Mouse (Mus musculus) C2C12 (cell line): Measurements from ENCODE around the gene Gm15114.
"Not testable (repeated sequence)": the region's sequence is repeated elsewhere in the genome, so short reads cannot be mapped to it uniquely, and the experiment has no call there.

ENCODE experiments used
- CEBPB ChIP-seq: IDR thresholded peaks from one replicate; pipeline ENCODE4 v1.6.1; 2011; ENCODE audit warnings: low read depth, mild to moderate bottlenecking, control low read depth, moderate library complexity
- CTCF ChIP-seq: IDR thresholded peaks from one replicate; pipeline ENCODE4 v1.5.1; 2011; ENCODE audit not compliant: control insufficient read depth, insufficient read depth, insufficient read length
- FOSL1 ChIP-seq: IDR thresholded peaks from one replicate; pipeline ENCODE4 v1.8.0; 2011; ENCODE audit warnings: mild to moderate bottlenecking, low read length; ENCODE audit not compliant: poor library complexity, insufficient read depth, severe bottlenecking
- MAX ChIP-seq: IDR thresholded peaks from one replicate; pipeline ENCODE4 v1.6.1; 2011; ENCODE audit warnings: mild to moderate bottlenecking, control low read depth
- MYOD1 ChIP-seq: IDR thresholded peaks from one replicate; pipeline ENCODE4 v1.6.1; 2011; ENCODE audit warnings: low read depth; ENCODE audit not compliant: control insufficient read depth, insufficient read length
- MYOG ChIP-seq: IDR thresholded peaks from one replicate; pipeline ENCODE4 v1.6.1; 2011; ENCODE audit not compliant: control insufficient read depth, insufficient read length; ENCODE audit errors: extremely low read depth
- USF1 ChIP-seq: IDR thresholded peaks from one replicate; pipeline ENCODE4 v1.6.1; 2011; ENCODE audit warnings: low read depth, mild to moderate bottlenecking, control low read depth, moderate library complexity

DNA sequence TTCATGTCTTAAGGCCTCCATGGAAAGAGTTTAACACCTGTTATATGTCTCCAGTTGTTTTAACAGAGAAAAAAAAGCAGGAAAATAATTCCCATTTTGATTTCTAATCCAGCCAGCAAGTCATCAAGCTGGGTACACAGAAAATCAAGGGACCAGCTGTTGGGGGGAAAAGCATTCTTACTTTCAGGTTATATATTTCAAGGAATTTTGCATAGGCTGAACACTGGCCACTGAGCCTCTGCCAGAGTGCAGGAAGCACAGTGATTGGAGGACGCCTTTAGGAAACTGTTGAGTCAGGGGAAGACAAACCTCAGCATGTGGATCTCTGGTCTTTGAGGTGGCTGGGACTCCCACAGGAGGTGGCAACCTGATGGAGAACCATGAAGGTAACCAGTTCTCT, at the start of gene Gm15114:
- TF ChIP-seq CTCF, USF1, MAX, MYOD1, CEBPB, FOSL1, MYOG: not testable (repeated sequence)
